Mouse (Mus musculus): Measurements from ENCODE around the gene Dnah6. TPM values are rescaled to one million over a fixed set of nuclear protein-coding genes. Genes with fewer than 3 reads are reported as not detected.

The Dnah6 gene
- total RNA-seq, 1 experiment from 2014 or later: under 0.01 TPM

- 0 out of 2 replicates have a peak, but pooled peaks have one; percentile 19 for ATAC-seq (ENCODE audit: extremely low read depth, insufficient number of reproducible peaks, low FRiP score, poor library complexity, severe bottlenecking)
These were observed 161.8 kb downstream of the Dnah6 start for GRCm38 (mm10) chr6:73059596-73060121.

GRCm38 (mm10) chr6:73059162-73059561 is 162.3 kb downstream of the Dnah6 start:
- no peak for ATAC-seq (ENCODE audit: extremely low read depth, insufficient number of reproducible peaks, low FRiP score, poor library complexity, severe bottlenecking)

- ATAC-seq (ENCODE audit: extremely low read depth, insufficient number of reproducible peaks, low FRiP score, poor library complexity, severe bottlenecking): no peak
These were observed 166.1 kb downstream of the Dnah6 start for GRCm38 (mm10) chr6:73055347-73055746.

GRCm38 (mm10) chr6:73054807-73055206 is 166.6 kb downstream of the Dnah6 start:
- ATAC-seq (ENCODE audit: extremely low read depth, insufficient number of reproducible peaks, low FRiP score, poor library complexity, severe bottlenecking): no peak

GRCm38 (mm10) chr6:73053526-73053925 is 167.9 kb downstream of the Dnah6 start:
- ATAC-seq (ENCODE audit: extremely low read depth, insufficient number of reproducible peaks, low FRiP score, poor library complexity, severe bottlenecking): no peak

- no peak for ATAC-seq (ENCODE audit: extremely low read depth, insufficient number of reproducible peaks, low FRiP score, poor library complexity, severe bottlenecking)
These were observed 174.2 kb downstream of the Dnah6 start for GRCm38 (mm10) chr6:73047259-73047658.

- no peak for ATAC-seq (ENCODE audit: extremely low read depth, insufficient number of reproducible peaks, low FRiP score, poor library complexity, severe bottlenecking)
These were observed 175.5 kb downstream of the Dnah6 start for GRCm38 (mm10) chr6:73045944-73046343.

- no peak for ATAC-seq (ENCODE audit: extremely low read depth, insufficient number of reproducible peaks, low FRiP score, poor library complexity, severe bottlenecking)
These were observed 179.2 kb downstream of the Dnah6 start for GRCm38 (mm10) chr6:73042278-73042677.

- no peak for ATAC-seq (ENCODE audit: extremely low read depth, insufficient number of reproducible peaks, low FRiP score, poor library complexity, severe bottlenecking)
These were observed 183.2 kb downstream of the Dnah6 start for GRCm38 (mm10) chr6:73038291-73038690.

GRCm38 (mm10) chr6:73028853-73029252 is 192.6 kb downstream of the Dnah6 start:
- ATAC-seq (ENCODE audit: extremely low read depth, insufficient number of reproducible peaks, low FRiP score, poor library complexity, severe bottlenecking): no peak

- no peak for ATAC-seq (ENCODE audit: extremely low read depth, insufficient number of reproducible peaks, low FRiP score, poor library complexity, severe bottlenecking)
These were observed 193.6 kb downstream of the Dnah6 start for GRCm38 (mm10) chr6:73027881-73028280.

- no peak for ATAC-seq (ENCODE audit: extremely low read depth, insufficient number of reproducible peaks, low FRiP score, poor library complexity, severe bottlenecking)
These were observed 194.6 kb downstream of the Dnah6 start for GRCm38 (mm10) chr6:73026898-73027297.

GRCm38 (mm10) chr6:73020061-73020460 is 201.4 kb downstream of the Dnah6 start:
- ATAC-seq (ENCODE audit: extremely low read depth, insufficient number of reproducible peaks, low FRiP score, poor library complexity, severe bottlenecking): no peak

- ATAC-seq (ENCODE audit: extremely low read depth, insufficient number of reproducible peaks, low FRiP score, poor library complexity, severe bottlenecking): no peak
These were observed 202.6 kb downstream of the Dnah6 start for GRCm38 (mm10) chr6:73018725-73019280.

GRCm38 (mm10) chr6:73014317-73015160 is 206.9 kb downstream of the Dnah6 start:
- no peak for ATAC-seq (ENCODE audit: extremely low read depth, insufficient number of reproducible peaks, low FRiP score, poor library complexity, severe bottlenecking)

GRCm38 (mm10) chr6:73012931-73013330 is 208.5 kb downstream of the Dnah6 start:
- no peak for ATAC-seq (ENCODE audit: extremely low read depth, insufficient number of reproducible peaks, low FRiP score, poor library complexity, severe bottlenecking)

- no peak for ATAC-seq (ENCODE audit: extremely low read depth, insufficient number of reproducible peaks, low FRiP score, poor library complexity, severe bottlenecking)
These were observed 209.6 kb downstream of the Dnah6 start for GRCm38 (mm10) chr6:73011827-73012226.

GRCm38 (mm10) chr6:73010073-73010472 is 211.4 kb downstream of the Dnah6 start:
- ATAC-seq (ENCODE audit: extremely low read depth, insufficient number of reproducible peaks, low FRiP score, poor library complexity, severe bottlenecking): peak; percentile 59; the same call in 1 of the 2 replicates

GRCm38 (mm10) chr6:73003601-73004000 is 217.8 kb downstream of the Dnah6 start:
- ATAC-seq (ENCODE audit: extremely low read depth, insufficient number of reproducible peaks, low FRiP score, poor library complexity, severe bottlenecking): no peak

- ATAC-seq (ENCODE audit: extremely low read depth, insufficient number of reproducible peaks, low FRiP score, poor library complexity, severe bottlenecking): no peak
These were observed 219.1 kb downstream of the Dnah6 start for GRCm38 (mm10) chr6:73002391-73002790.

Measured in neutrophil, adult 5-6 weeks (primary cell).